Mouse (Mus musculus): ENCODE results near the gene Psmd8.

- TF ChIP-seq CTCF (conservative IDR thresholded peaks at IDR 0.05; ENCODE audit: insufficient read depth, insufficient read length, low read depth, low read length) (no peak), POLR2A (IDR thresholded peaks at IDR 0.05; ENCODE audit: low read depth, low read length) (no peak)
Observed at GRCm38 (mm10) chr7:29228202-29228601, 47.7 kb upstream of the Psmd8 start.
